Mouse (Mus musculus) limb, embryonic 13.5 days (tissue): ENCODE results near the gene Nckap5. TPM values are rescaled to one million over a fixed set of nuclear protein-coding genes. Genes with fewer than 3 reads are reported as not detected.

Source experiments
- ATAC-seq: fragments of 200-750 bp; cut with Nextera tagmentation; 2 replicates; pipeline ENCODE4 v1.8.0; 2017; ENCODE audit warnings: low read depth, moderate number of reproducible peaks, moderate TSS enrichment; ENCODE audit not compliant: low FRiP score
- H3K27ac ChIP-seq: fragments of 300-500 bp; sonication (generic); 2 replicates; pipeline ENCODE4 v1.5.1; 2015; ENCODE audit warnings: inconsistent platforms, mild to moderate bottlenecking, moderate library complexity
- H3K27me3 ChIP-seq: fragments of 300-500 bp; sonication (generic); 2 replicates; pipeline ENCODE4 v1.6.1; 2015; ENCODE audit warnings: mild to moderate bottlenecking, inconsistent platforms
- H3K36me3 ChIP-seq: fragments of 300-500 bp; sonication (generic); 2 replicates; pipeline ENCODE4 v1.6.1; 2015; ENCODE audit warnings: inconsistent platforms, mild to moderate bottlenecking, moderate library complexity
- H3K4me1 ChIP-seq: fragments of 300-500 bp; sonication (generic); 2 replicates; pipeline ENCODE4 v1.6.1; 2015; ENCODE audit warnings: inconsistent platforms
- H3K4me2 ChIP-seq: fragments of 300-500 bp; sonication (generic); replicated peaks from 2 replicates; pipeline ENCODE4 v1.6.1; 2015; ENCODE audit warnings: inconsistent platforms, mild to moderate bottlenecking, moderate library complexity
- H3K4me3 ChIP-seq: fragments of 300-500 bp; sonication (generic); 2 replicates; pipeline ENCODE4 v1.5.1; 2015; ENCODE audit warnings: moderate library complexity, mild to moderate bottlenecking, inconsistent platforms
- H3K9ac ChIP-seq: fragments of 300-500 bp; sonication (generic); 2 replicates; pipeline ENCODE4 v1.6.1; 2015; ENCODE audit warnings: mild to moderate bottlenecking, inconsistent platforms
- H3K9me3 ChIP-seq: fragments of 300-500 bp; sonication (generic); 2 replicates; pipeline ENCODE4 v1.6.1; 2016; ENCODE audit warnings: inconsistent platforms
- WGBS: fragments of 180-500 bp; shearing (Covaris S2); methylation state at CpG from one replicate; pipeline ENCODE4 v1.1.7; 2015; 5-methylcytosine and 5-hydroxymethylcytosine counted together
- polyA plus RNA-seq: library from polyadenylated mRNA; unstranded; fragments of >200 nt; fragmentation: Nextera tagmentation; extraction: Ambion mirVana; gene quantifications from 2 replicates; pipeline ENCODE4 v1.2.1, GENCODE M21; 2015

Gene Nckap5
- polyA plus RNA-seq, 1 experiment from 2014 or later = 13.5 TPM

- Histone ChIP-seq H3K4me2 (peak overlapping the region; percentile 53), H3K36me3 (no peaks in the 10 kb centered on the region), H3K27me3 (no peaks in the 10 kb centered on the region), H3K27ac (peak overlapping the region; percentile 88), H3K9me3 (no peaks in the 10 kb centered on the region), H3K4me3 (no peak overlapping the region), H3K4me1 (peaks cover 36% of the 10 kb centered on the region), H3K9ac (no peak overlapping the region)
- WGBS = 14% methylated on average over 11 of the region's 11 CpGs
- ATAC-seq = peak; percentile 74
These were observed 146.8 kb downstream of the Nckap5 start for GRCm38 (mm10) chr1:126683621-126684445.

GRCm38 (mm10) chr1:126681773-126682172 lies 148.8 kb downstream of the Nckap5 start:
- no peak overlapping the region for H3K4me2 ChIP-seq
- H3K9me3 ChIP-seq = no peaks in the 10 kb centered on the region
- no peak for ATAC-seq
- WGBS = 43% methylated on average over 8 of the region's 8 CpGs
- no peak overlapping the region for H3K9ac ChIP-seq
- H3K4me1 ChIP-seq = peaks cover 37% of the 10 kb centered on the region
- H3K27ac ChIP-seq = no peak overlapping the region
- no peaks in the 10 kb centered on the region for H3K36me3 ChIP-seq
- H3K27me3 ChIP-seq = no peaks in the 10 kb centered on the region
- no peak overlapping the region for H3K4me3 ChIP-seq

- ATAC-seq = no peak
- Histone ChIP-seq H3K4me3 (no peak overlapping the region), H3K27ac (no peak overlapping the region), H3K9me3 (no peaks in the 10 kb centered on the region), H3K4me2 (no peak overlapping the region), H3K9ac (no peak overlapping the region), H3K4me1 (peaks cover 44% of the 10 kb centered on the region), H3K27me3 (no peaks in the 10 kb centered on the region), H3K36me3 (no peaks in the 10 kb centered on the region)
- WGBS = 90% methylated on average over 1 of the region's 1 CpGs
These were observed 151.3 kb downstream of the Nckap5 start for GRCm38 (mm10) chr1:126679348-126679747.

DNA sequence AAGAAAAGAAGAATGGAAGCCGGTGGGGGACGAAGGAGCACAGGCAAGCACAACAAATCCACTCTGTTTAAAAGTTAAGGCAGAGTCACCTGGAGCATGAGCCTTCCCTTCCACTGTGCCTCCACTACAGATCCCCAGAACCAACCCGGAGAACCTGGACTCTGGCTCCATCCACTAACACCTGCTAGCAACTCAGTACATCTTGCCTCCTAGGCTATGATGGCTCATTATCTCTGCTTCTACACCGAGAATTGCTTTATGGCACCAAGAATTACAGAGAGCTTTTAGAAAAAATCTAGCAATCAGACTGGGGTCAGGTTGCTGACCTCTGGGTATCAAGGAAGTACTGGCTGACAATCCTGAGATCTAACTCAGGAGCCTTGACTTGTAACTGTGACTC lies 153.3 kb downstream of the Nckap5 start:
- 19% methylated on average over 4 of the region's 4 CpGs for WGBS
- no peaks in the 10 kb centered on the region for H3K27me3 ChIP-seq
- no peak overlapping the region for H3K9ac ChIP-seq
- H3K36me3 ChIP-seq = no peaks in the 10 kb centered on the region
- H3K9me3 ChIP-seq = no peaks in the 10 kb centered on the region
- ATAC-seq = no peak
- H3K4me3 ChIP-seq = no peak overlapping the region
- peaks cover 25% of the 10 kb centered on the region for H3K4me1 ChIP-seq
- no peak overlapping the region for H3K27ac ChIP-seq
- H3K4me2 ChIP-seq = no peak overlapping the region

GRCm38 (mm10) chr1:126676769-126677168 lies 153.8 kb downstream of the Nckap5 start:
- no peak overlapping the region for H3K9ac ChIP-seq
- H3K4me3 ChIP-seq = no peak overlapping the region
- H3K27ac ChIP-seq = no peak overlapping the region
- peaks cover 21% of the 10 kb centered on the region for H3K4me1 ChIP-seq
- H3K4me2 ChIP-seq = no peak overlapping the region
- no peaks in the 10 kb centered on the region for H3K36me3 ChIP-seq
- 3% methylated on average over 1 of the region's 1 CpGs for WGBS
- H3K9me3 ChIP-seq = no peaks in the 10 kb centered on the region
- no peaks in the 10 kb centered on the region for H3K27me3 ChIP-seq
- ATAC-seq = no peak

- WGBS = 23% methylated on average over 1 of the region's 1 CpGs
- no peak overlapping the region for H3K9ac ChIP-seq
- H3K9me3 ChIP-seq = no peaks in the 10 kb centered on the region
- H3K27me3 ChIP-seq = no peaks in the 10 kb centered on the region
- no peaks in the 10 kb centered on the region for H3K36me3 ChIP-seq
- peaks cover 14% of the 10 kb centered on the region for H3K4me1 ChIP-seq
- H3K27ac ChIP-seq = no peak overlapping the region
- no peak overlapping the region for H3K4me3 ChIP-seq
- ATAC-seq = no peak
- H3K4me2 ChIP-seq = no peak overlapping the region
These were observed 155.5 kb downstream of the Nckap5 start for GRCm38 (mm10) chr1:126675142-126675541.

DNA sequence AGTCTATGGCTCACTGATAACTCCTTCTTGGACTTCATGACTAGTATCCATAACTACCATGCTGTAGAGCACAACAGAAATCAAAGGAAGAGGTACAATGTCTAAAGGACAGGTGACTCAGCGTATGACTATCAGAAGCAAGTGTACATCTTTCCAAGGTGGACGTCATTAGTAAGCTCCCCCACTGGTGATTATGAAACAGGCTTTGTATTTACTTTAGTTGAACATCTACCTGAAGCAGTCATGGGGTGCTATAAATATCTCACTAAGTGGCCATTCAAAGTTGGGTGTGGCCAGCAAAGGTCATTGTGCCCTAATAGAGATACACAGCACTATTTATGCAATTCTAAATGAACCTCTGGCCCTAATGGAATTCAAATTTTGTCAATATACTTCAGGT lies 157.4 kb downstream of the Nckap5 start:
- 94% methylated on average over 2 of the region's 2 CpGs for WGBS

DNA sequence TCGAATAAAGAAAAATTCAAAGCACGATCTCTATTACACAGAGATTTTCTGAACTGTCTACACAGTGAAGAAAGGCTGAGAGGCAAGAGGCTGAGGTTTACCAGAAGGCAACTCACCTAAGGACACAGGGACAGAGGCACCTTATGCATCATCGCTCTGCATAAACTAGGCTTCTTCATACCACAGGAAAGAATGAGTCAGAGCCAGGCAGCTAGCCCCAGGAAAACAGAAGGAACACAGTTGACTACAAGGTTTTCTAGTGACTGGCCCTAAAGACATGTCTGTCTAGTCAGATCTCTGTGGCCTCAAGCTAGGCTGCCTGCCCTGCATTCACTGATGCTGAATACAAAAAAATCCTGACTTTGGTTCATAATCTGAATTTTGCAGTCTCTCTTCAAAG lies 160.1 kb downstream of the Nckap5 start:
- ATAC-seq = no peak

More for the DNA sequence above, 157.4 kb downstream of the Nckap5 start:
- Histone ChIP-seq H3K9ac (no peak overlapping the region), H3K4me2 (no peak overlapping the region), H3K9me3 (no peaks in the 10 kb centered on the region), H3K27ac (no peak overlapping the region), H3K4me3 (no peak overlapping the region), H3K4me1 (peaks cover 14% of the 10 kb centered on the region), H3K27me3 (no peaks in the 10 kb centered on the region), H3K36me3 (no peaks in the 10 kb centered on the region)
- no peak for ATAC-seq

DNA sequence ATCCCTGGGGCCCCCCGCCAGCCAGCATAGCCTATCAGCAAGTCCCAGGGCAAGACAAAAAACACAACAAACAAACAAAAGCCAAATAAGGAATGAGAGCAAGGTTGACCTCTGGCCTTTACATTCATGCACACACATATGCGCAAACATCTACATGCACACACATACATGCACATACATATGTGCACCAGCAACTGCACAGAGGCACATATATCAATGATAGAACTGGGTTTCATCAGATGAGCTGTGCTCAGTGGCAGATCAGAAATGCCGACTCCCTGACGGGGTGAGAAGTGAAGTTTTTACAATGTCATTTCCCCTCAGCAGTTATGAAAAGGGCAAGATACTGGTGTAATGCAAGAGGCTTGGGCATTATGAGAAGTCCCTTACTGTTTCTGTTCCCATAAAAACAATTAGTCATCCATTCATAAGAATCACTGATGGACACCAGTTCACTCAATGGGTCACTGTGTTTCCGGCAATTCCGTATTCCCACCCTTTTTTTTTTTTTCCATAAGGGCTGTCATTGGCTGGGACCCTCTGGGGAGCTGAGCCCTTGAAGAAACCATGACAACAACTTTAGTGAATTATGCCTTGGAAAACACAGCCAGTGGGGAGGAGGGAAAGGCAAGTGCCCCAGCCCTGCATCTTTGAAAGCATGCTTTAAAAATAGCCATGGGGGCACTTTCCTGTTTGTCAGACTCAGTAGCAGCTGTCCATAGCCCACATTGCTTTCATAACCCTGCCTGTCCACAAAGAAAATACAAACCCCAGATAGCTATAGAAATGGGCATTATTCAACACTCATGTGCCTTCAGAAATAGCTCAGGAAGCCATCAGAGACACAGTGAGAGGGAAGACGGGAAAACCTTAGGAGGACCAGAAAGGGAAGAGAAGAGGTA lies 170.2 kb downstream of the Nckap5 start:
- Histone ChIP-seq H3K36me3 (no peaks in the 10 kb centered on the region), H3K4me3 (no peak overlapping the region), H3K4me2 (no peak overlapping the region), H3K9me3 (no peaks in the 10 kb centered on the region), H3K4me1 (no peaks in the 10 kb centered on the region), H3K27me3 (no peaks in the 10 kb centered on the region), H3K27ac (no peak overlapping the region), H3K9ac (no peak overlapping the region)
- WGBS = 69% methylated on average over 7 of the region's 7 CpGs
- no peak; the same call in 1 of the 2 replicates for ATAC-seq

More for the DNA sequence above, 160.1 kb downstream of the Nckap5 start:
- Histone ChIP-seq H3K4me2 (no peak overlapping the region), H3K9me3 (no peaks in the 10 kb centered on the region), H3K4me3 (no peak overlapping the region), H3K36me3 (no peaks in the 10 kb centered on the region), H3K27me3 (no peaks in the 10 kb centered on the region), H3K4me1 (peaks cover 5% of the 10 kb centered on the region; the same call in 1 of the 2 replicates), H3K9ac (no peak overlapping the region), H3K27ac (no peak overlapping the region)
- WGBS = 94% methylated on average over 3 of the region's 3 CpGs

GRCm38 (mm10) chr1:126658731-126659130 lies 171.9 kb downstream of the Nckap5 start:
- H3K9me3 ChIP-seq = no peaks in the 10 kb centered on the region
- no peak for ATAC-seq
- H3K4me3 ChIP-seq = no peak overlapping the region
- no peaks in the 10 kb centered on the region for H3K36me3 ChIP-seq
- no peak overlapping the region for H3K9ac ChIP-seq
- 93% methylated on average over 11 of the region's 11 CpGs for WGBS
- H3K4me2 ChIP-seq = no peak overlapping the region
- H3K4me1 ChIP-seq = no peaks in the 10 kb centered on the region
- H3K27me3 ChIP-seq = no peaks in the 10 kb centered on the region
- no peak overlapping the region for H3K27ac ChIP-seq

DNA sequence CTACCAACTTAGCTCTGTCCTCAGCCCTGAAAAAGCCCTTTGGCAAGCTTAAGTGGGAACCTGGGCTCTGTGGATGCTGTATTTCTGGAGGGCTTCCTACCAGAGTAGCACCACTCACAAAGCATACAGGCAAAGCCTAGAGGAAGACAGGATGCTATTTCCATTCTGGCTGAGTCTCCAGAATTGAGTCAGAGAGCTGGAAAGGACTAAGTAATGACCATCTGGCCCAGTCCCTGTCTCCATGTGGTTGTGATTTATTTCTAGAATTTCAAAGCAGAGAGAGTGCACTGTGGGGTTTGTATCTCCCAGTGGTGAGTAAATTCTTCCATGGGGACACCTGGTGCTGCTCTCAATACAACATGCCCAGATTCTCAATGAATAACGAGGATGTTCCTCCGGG lies 174.4 kb downstream of the Nckap5 start:
- Histone ChIP-seq H3K4me3 (no peak overlapping the region), H3K36me3 (no peaks in the 10 kb centered on the region), H3K4me2 (no peak overlapping the region), H3K27ac (no peak overlapping the region), H3K27me3 (no peaks in the 10 kb centered on the region), H3K9ac (no peak overlapping the region), H3K9me3 (no peaks in the 10 kb centered on the region), H3K4me1 (no peaks in the 10 kb centered on the region)
- no peak for ATAC-seq
- WGBS = 47% methylated on average over 2 of the region's 2 CpGs

GRCm38 (mm10) chr1:126652085-126652484 lies 178.5 kb downstream of the Nckap5 start:
- Histone ChIP-seq H3K27ac (no peak overlapping the region), H3K27me3 (no peaks in the 10 kb centered on the region), H3K9ac (no peak overlapping the region), H3K4me2 (no peak overlapping the region), H3K36me3 (no peaks in the 10 kb centered on the region), H3K4me3 (no peak overlapping the region), H3K4me1 (no peaks in the 10 kb centered on the region), H3K9me3 (no peaks in the 10 kb centered on the region)
- WGBS = 82% methylated on average over 2 of the region's 2 CpGs
- no peak for ATAC-seq
